Mouse (Mus musculus) liver, embryonic 14.5 days (tissue): ENCODE results near the gene Itgae.

ENCODE experiments used
- CTCF ChIP-seq: IDR thresholded peaks from 2 replicates; pipeline ENCODE4 v1.5.1; 2016; ENCODE audit warnings: antibody characterized with exemption, low read depth, control low read depth
- EP300 ChIP-seq: IDR thresholded peaks from 2 replicates; pipeline ENCODE4 v1.6.1; 2016; ENCODE audit warnings: antibody characterized with exemption, low read depth

DNA sequence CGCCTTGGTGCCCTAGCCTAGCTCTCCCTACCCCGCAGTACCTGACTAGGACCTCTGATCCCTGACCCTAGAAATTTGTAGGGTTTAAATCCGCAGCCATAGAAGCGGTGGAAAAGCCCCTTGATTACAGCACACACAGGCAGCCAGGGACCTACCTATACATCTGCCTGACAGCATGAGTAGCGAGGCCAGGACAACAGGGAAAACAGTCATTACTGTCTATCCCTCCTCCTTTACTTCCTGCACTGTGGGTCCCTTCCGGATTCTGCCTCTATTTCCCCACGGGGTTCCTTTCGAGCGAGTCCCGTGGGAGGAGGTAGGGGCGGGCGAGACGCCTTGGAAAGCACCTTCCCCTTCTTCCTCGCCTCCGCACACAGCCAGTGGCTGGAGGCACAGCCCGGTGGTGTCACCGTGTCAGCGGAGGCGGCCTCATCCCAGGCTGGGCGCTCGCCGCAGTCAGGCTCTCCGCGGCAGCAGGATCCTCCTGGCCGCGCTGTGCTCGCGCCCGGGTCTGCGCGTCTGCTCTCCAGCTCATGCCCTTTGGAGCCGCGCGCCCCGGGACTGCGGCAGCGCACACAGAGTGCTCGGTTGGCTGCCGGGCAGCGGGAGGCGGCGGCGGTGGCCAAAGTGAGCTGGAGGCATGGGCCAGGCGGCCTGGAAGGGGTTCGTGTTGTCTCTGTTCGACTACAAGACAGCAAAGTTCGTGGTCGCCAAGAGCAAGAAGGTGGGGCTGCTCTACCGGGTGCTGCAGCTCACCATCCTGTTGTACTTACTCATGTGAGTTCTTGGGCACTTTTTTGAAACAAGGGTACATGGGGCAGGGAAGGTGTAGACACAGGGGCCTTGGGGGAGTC is 69.8 kb downstream of the Itgae start, which contains the start of gene P2rx5:
- TF ChIP-seq CTCF (no peak), EP300 (no peak)
